Mouse (Mus musculus): ENCODE data around the gene Maco1. TPM values are rescaled to one million over a fixed set of nuclear protein-coding genes. Genes with fewer than 3 reads are reported as not detected.

Maco1 gene
- total RNA-seq, 2 experiments from 2014 or later, result 26.6 to 27.9 TPM

DNA sequence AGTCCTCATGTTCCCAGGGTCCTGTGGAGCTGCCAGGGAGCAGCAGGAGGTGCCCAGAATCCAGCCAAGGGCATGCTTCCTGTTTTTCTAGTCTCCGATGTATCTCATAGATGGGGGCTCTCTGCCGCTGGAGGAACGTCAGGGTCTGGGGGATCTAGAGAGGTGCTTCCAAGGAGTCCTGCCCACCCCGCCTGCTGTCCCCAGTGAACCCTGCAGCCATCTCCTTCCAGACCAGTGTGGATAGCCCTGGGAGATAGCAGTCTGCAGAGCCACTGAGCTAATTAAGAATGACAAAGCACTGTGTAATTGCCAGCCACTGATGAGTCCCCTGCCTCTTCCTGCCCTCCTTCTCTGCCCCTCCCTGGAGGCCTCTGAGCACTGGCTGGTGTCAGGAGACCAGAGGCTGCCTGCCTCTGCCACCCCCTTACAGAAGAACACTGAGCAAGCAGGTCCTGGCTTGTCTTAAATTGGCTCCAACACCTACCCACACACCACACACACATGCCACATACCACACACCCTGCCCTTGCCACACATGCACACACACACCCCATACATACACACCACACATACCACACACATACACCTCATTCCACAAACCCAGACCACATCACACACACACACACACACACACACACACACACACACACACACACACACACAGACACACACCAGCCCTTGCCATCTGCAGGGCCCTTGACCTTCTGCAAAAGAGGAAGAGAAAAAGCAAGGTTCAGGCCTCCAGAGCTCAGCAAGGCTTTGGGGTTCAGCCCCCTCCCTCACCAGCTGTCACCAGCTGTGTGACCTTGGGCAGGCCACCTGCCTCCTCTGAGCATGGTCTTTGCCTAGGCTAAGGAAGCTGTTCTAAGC is 80.1 kb downstream of the Maco1 start:
- no peak for DNase-seq

- DNase-seq, result no peak
Measured at GRCm38 (mm10) chr4:134769891-134770290, 83.3 kb downstream of the Maco1 start.

DNA sequence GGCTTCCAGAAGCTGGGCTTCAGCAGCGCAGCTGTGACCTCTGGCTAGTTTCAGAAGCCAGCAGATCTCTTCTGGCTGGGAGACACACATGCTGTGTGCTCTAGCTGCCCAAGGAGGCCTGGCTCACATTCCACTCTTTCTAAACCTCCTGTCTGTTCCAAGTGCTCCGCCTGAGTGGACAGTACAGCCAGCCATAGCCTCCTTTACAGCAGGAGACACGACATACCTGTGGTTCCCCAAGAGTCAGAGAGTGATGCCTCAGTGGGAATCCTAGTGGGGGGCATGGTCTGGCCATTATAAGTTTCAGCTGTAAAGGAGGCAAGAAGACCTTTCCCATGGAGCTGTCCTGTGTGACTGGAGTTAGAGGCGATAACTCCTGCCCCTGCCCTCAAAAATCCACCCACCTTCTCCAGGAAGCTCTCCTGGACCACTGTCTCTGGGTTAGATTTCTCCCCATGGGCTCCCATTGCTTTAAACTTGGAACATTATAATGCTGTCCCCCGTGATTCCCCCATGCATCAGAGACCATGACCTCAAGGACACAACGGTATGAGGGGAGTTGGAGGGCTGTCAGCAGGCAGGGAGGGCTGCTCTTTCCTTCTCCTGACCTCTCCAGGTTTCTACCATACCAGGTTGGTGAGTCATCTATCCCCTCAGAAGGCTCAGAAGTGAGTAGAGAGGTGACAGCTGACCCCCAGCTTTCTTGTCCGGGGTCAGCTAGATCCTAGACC is 83.9 kb downstream of the Maco1 start:
- DNase-seq, result no peak

DNA sequence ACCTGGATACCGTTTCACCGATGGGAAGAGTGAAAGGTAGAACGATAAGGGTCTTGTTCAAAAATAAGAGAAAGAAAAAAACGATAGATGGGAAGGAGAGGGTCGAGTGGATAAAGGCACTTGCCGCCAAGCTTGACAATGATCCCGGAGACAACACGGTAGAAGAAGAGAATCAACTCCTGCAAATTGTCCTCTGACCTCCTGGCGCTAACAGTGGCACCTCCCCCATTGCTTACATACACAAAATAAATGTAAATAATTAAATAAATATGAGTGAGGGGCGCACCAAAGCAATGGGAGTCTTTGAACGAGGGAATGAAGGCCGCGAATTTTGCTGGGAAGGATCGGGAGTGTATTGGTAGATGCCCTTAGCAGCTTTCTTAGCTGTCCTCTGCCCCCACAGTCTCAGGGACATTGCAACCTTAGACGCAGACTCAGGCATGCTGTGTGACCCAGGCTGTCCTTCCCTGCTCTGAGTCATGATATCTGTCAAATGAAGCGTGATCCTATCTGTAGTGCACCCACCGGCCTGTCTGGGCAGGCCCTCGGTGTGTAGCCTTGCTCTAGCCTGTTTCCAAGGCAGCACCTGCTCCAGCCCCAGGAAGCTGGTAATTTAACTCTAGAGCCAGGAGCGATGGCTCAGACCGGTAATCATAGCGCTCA is 84.8 kb downstream of the Maco1 start:
- no peak for DNase-seq

DNA sequence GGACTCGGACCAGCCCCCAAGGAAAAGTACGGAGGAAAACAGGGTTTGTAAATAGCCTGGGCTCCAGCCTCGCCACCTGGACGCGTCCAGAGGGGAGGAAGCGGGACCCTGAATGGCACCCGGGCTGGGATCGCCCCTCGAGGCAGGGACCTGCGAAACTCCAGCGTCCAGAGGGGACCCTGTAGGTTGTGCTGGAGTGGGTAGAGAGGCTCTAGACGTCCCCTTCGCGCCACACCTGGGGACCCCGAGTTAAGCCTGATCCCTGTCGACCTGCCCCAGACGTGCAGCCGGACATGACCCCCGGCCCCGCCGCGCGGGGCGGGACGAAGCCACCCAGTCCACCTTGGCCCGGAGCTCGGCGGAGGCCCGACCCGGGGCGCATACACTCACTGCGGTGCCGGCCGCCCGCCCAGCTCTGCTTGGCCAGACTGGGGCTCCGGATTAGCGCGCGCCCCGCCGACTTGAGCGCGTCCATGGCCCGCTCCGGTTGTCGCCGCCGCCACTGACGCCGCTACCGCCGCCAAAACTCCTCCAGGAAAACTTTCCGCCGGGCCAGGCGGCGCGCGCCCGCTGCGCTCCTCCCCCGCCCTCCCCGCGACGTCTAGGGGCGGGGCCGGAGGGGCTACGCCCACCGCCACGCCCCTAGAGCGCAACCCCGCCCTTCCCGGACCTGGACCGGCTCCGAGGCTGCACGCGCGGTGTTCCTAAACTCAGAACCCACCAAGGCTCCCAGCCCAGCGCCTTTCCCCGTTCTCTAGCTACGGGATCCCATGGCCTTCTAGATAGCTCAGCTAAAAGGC is 85.5 kb downstream of the Maco1 start, which contains the start of gene Ldlrap1:
Gene Ldlrap1 (minus strand): TSS at position 599 of the 800 bp plus-strand sequence.
- peak; percentile 88 for DNase-seq

- DNase-seq, result peak; percentile 52
Measured at GRCm38 (mm10) chr4:134766904-134767425, 86.2 kb downstream of the Maco1 start.

DNA sequence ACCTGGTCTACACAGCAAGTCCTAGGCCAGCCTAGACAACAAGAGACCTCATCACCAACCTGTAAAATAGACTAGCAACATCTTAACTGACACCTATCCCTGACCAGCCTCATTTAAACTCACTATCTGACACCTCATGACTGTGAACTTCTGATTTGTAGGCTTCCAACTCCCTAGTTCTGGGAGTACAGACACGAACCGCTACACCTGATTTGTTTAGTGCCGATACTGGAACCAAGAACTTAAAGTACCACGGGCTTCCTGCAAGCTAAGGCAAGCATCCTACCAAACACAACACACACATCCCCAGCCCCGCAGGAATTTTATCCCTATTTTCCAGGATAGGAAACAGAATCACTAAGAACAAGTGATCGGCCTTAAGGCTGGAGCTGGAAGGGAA is 86.9 kb downstream of the Maco1 start:
- DNase-seq, result no peak

DNA sequence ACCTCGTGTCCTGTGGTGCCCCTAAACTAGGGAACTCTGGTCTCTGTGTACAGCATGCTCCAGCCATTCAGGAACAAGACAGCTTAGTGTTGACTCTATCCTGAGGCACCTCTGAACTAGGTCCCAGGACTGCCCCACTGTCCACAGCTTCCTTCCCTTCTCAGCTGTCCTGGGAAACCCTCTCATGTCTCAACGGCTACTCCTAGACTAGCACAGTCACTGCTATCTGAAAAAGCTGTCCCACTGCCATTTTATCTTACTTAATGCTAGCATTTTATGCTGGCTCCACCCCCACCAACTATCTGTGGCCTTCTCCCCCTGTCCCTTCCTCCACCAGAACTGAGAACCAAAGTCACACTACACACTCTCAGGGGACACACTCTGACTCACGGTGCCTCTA is 88.8 kb downstream of the Maco1 start:
- DNase-seq, result no peak

DNA sequence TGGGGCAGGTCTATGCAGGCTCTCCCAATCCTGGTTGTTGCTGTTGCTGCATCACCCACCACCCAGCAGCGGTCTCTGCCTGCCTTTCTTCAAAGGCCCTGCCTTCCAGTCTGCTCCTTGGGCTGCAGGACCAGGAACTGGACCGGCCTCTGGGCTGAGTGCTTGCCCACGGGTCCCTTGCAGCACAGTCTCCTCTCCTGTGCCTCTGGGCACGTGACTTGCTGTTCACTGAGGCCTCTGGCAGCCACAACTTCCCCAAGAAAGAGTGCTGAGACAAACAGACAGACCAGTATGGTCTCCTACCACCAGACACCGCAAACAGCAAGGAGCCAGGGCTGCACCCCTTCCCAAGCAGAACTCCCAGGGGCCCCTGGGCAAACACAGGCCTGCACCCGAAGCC is 90.8 kb downstream of the Maco1 start:
- no peak for DNase-seq

DNA sequence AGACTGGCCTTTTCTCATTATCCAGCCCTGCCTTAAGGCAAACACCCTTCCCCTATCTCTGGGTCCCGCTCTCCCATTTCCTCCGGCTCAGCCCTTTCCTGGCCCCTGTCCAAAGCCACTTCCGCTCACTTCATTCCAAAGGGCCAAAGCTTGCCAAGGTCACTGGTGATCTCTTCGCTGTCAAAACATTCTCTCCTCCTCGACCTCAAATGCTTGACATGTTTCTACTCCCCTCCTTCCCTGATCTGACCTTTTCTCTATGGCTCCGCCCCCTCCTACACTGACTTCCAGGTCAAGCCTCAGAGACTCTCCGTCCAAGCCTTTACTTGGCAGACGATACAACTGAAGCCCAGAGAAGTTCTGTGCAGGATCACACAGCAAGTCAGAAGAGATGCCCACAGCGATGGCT is 92.3 kb downstream of the Maco1 start:
- peak; percentile 94 for DNase-seq

DNA sequence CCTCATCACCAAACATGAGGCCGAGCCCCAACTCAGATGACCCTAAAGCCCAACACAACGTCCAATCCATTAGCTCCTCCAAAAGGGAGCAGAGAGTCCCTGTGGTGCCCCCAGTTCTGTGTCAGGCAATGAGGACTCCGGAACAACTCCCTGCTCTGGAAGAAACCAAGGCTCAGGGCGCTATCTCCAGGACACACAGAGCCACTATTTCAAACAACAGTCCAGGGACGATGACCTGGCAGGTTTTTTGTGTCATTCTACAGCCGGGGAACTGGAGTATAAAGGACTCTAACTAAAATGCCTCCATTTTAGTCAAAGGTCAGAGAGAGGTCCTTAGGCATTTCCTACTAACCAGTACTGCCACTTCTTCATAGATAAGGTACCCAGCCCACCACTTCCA is 92.9 kb downstream of the Maco1 start:
- no peak for DNase-seq

GRCm38 (mm10) chr4:134759564-134759963 is 93.6 kb downstream of the Maco1 start:
- no peak for DNase-seq

- no peak for DNase-seq
Measured at GRCm38 (mm10) chr4:134758922-134759321, 94.2 kb downstream of the Maco1 start.

- DNase-seq, result no peak
Measured at GRCm38 (mm10) chr4:134758367-134758766, 94.8 kb downstream of the Maco1 start.

- DNase-seq, result no peak
Measured at GRCm38 (mm10) chr4:134756953-134757352, 96.2 kb downstream of the Maco1 start.

- DNase-seq, result no peak
Measured at GRCm38 (mm10) chr4:134754941-134755340, 98.2 kb downstream of the Maco1 start.

- DNase-seq, result no peak
Measured at GRCm38 (mm10) chr4:134754371-134754770, 98.8 kb downstream of the Maco1 start.

DNA sequence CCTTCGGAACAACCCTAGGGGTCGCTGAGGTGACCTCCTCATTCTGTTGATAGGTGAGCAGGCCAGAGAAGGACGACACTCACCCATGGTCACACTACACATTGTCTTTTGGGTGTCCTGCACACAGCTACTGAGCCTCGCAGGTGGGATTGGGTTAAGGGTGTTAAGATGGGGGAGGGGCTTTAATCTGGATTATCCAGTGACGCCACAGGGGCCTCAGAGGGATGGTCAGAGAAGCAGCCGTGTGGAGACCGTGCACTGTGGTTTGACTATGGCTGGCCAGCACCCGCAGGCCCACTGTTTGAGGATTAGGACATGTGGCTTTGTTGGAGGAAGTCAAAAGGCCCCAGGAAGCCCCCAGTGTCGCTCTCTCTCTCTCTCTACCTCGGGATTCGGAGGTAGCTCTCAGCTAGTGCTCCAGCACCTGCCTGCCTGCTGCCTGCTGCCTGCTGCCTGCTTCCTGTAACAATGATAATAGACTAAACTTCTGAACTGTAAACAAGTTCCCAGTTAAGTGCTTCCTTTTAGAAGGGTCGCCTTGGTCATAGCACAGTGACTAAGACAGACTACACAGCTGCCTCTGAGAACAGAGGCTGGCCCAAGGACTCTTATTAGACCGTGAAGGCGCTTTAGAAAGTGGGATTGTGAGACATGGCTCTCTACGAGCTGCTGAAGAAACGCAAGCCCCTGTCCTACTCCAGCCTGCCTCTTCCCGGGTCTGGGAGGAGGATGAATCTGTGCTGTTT is 99.5 kb downstream of the Maco1 start:
- no peak for DNase-seq

DNA sequence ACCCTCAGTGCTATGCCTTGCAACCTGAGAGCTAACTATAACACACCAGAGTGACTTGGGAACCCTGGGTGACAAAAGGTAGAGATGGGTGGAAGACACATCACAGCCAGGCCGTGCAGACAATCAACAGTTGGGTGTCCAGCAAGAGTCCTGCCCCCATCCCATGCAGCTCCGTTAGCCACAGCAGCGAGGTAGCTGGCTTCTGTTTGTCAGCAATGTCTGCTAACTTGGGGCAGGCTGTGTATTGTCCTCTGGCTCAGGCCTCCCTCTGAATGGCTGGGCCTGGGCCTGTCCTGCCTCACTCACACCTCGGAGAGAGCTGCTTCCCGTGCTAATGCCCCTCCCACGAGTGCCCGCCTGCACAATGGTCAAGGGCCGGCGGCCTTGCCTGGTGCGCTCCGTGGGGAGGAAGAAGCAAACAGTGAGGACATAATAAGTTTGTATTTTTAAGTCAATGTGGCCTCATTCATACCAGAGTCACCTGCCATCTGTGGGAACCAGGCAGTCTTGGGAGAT is 100.2 kb downstream of the Maco1 start:
- peak; percentile 39 for DNase-seq

All from heart, postnatal 4 days (tissue).